Comparison of ENCODE assay signal across 8 mouse cellular contexts in genomic region chr13:46096968-46097367, GRCm38 (mm10).
DNase-seq lines count a peak whose midpoint lies in the region; ATAC-seq lines count a peak whose summit lies in the region.

No protein-coding gene starts in this region.

- no peaks in the 10 kb centered on the region for H3K27me3 ChIP-seq in hindbrain, embryonic 10.5 days (ENCODE audit: insufficient read depth, poor library complexity, severe bottlenecking)
- no peaks in the 10 kb centered on the region for H3K27me3 ChIP-seq in hindbrain, embryonic 13.5 days
- no peaks in the 10 kb centered on the region for H3K27me3 ChIP-seq in limb, embryonic 11.5 days (ENCODE audit: control insufficient read depth, insufficient read depth, low read length)
- no peaks in the 10 kb centered on the region for H3K27me3 ChIP-seq in splenic B cell, adult 2 months (ENCODE audit: control insufficient read depth, insufficient read depth, low read length, poor library complexity, severe bottlenecking)

- H3K4me2 ChIP-seq in hindbrain, embryonic 13.5 days: no peak overlapping the region
- H3K4me2 ChIP-seq in limb, embryonic 11.5 days (ENCODE audit: low read depth, severe bottlenecking): no peak overlapping the region

- no peak overlapping the region for H3K27ac ChIP-seq in hindbrain, embryonic 10.5 days
- no peak overlapping the region for H3K27ac ChIP-seq in hindbrain, embryonic 13.5 days
- H3K27ac ChIP-seq in limb, embryonic 11.5 days (replicated peaks; ENCODE audit: low read depth, low read length): no peak overlapping the region

- no peak overlapping the region for H3K9ac ChIP-seq in hindbrain, embryonic 13.5 days
- no peak overlapping the region for H3K9ac ChIP-seq in limb, embryonic 11.5 days (ENCODE audit: low read length)

- 11% methylated on average over 5 of the region's 5 CpGs for WGBS in hindbrain, embryonic 10.5 days
- 9% methylated on average over 5 of the region's 5 CpGs for WGBS in hindbrain, embryonic 13.5 days
- WGBS in limb, embryonic 11.5 days: 3% methylated on average over 5 of the region's 5 CpGs

- peak; percentile 78 for DNase-seq in hindbrain, embryonic 10.5 days (ENCODE audit: low spot score)
- DNase-seq in 416B (ENCODE audit: low read depth): peak; percentile 71
- DNase-seq in WW6 (ENCODE audit: low read depth, low spot score): peak; percentile 76
- peak; percentile 93 for DNase-seq in limb, embryonic 11.5 days (ENCODE audit: low spot score)
- peak; percentile 65 for DNase-seq in splenic B cell, adult 2 months (ENCODE audit: low read depth, low spot score)
- DNase-seq in layer of hippocampus, postnatal 25 days (ENCODE audit: extremely low spot score in 1 of 2, low spot score in 1 of 2): no peak
- no peak for DNase-seq in left cerebral cortex, adult 11 months (ENCODE audit: low spot score)

- H3K4me1 ChIP-seq in hindbrain, embryonic 10.5 days (replicated peaks): peaks cover 4% of the 10 kb centered on the region; the same call in 1 of the 2 replicates
- peaks cover 10% of the 10 kb centered on the region; the same call in 1 of the 2 replicates for H3K4me1 ChIP-seq in hindbrain, embryonic 13.5 days (replicated peaks)
- no peaks in the 10 kb centered on the region for H3K4me1 ChIP-seq in limb, embryonic 11.5 days (ENCODE audit: control insufficient read depth, insufficient read depth, low read length)

- no peaks in the 10 kb centered on the region for H3K9me3 ChIP-seq in hindbrain, embryonic 10.5 days
- no peaks in the 10 kb centered on the region for H3K9me3 ChIP-seq in hindbrain, embryonic 13.5 days
- H3K9me3 ChIP-seq in limb, embryonic 11.5 days (ENCODE audit: control insufficient read depth, low read length): no peaks in the 10 kb centered on the region

- no peak for ATAC-seq in hindbrain, embryonic 13.5 days (ENCODE audit: low FRiP score)
- ATAC-seq in limb, embryonic 11.5 days (ENCODE audit: insufficient number of reproducible peaks, low FRiP score, low TSS enrichment, low read depth): no peak

- no peaks in the 10 kb centered on the region for H3K36me3 ChIP-seq in hindbrain, embryonic 10.5 days
- H3K36me3 ChIP-seq in hindbrain, embryonic 13.5 days: no peaks in the 10 kb centered on the region
- H3K36me3 ChIP-seq in limb, embryonic 11.5 days (ENCODE audit: control insufficient read depth, insufficient read depth, low read length): no peaks in the 10 kb centered on the region
- no peaks in the 10 kb centered on the region for H3K36me3 ChIP-seq in splenic B cell, adult 2 months (ENCODE audit: control insufficient read depth, insufficient read depth, low read length, poor library complexity, severe bottlenecking)

- no peak overlapping the region for H3K4me3 ChIP-seq in hindbrain, embryonic 10.5 days
- no peak overlapping the region for H3K4me3 ChIP-seq in hindbrain, embryonic 13.5 days
- H3K4me3 ChIP-seq in limb, embryonic 11.5 days (ENCODE audit: low read depth, low read length): no peak overlapping the region

Comparison
In these comparisons a context has a peak if more than half of its experiments do, and no peak if none do; other contexts are left out.
1. DNase-seq: peak in hindbrain, embryonic 10.5 days (single experiment), 416B (single experiment), WW6 (single experiment), limb, embryonic 11.5 days (single experiment) and splenic B cell, adult 2 months (single experiment); none in layer of hippocampus, postnatal 25 days (0 of 2) and left cerebral cortex, adult 11 months (single experiment).